Mouse (Mus musculus) cerebellum, adult 2 months (tissue): ENCODE measurements at regions not wholly inside any gene's neighbourhood (a gene's known extent, or its start where the extent isn't known, plus 50 kb on each side); places are given as distances from the start of the nearest gene placed in this dataset.

Source experiments
- DNase-seq, 2 experiments: peaks; one replicate each; pipeline ENCODE4 v3.0.0; 2021
- H3K27ac ChIP-seq: fragments of 200-500 bp; 2 replicates; pipeline ENCODE4 v1.5.1; 2012; ENCODE audit warnings: low read length, control low read depth, inconsistent platforms; ENCODE audit not compliant: insufficient read depth
- H3K27me3 ChIP-seq: fragments of 200-500 bp; 2 replicates; pipeline ENCODE4 v1.6.1; 2012; ENCODE audit warnings: inconsistent platforms, mild to moderate bottlenecking, low read length, moderate library complexity; ENCODE audit not compliant: control insufficient read depth, insufficient read depth
- H3K4me1 ChIP-seq: fragments of 200-500 bp; 2 replicates; pipeline ENCODE4 v1.6.1; 2011; ENCODE audit warnings: low read length; ENCODE audit not compliant: control insufficient read depth, insufficient read depth
- H3K4me3 ChIP-seq: fragments of 200-500 bp; replicated peaks from 2 replicates; pipeline ENCODE3; 2011; ENCODE audit warnings: mild to moderate bottlenecking, low read depth, low read length, control low read depth; ENCODE audit not compliant: insufficient read depth
- CTCF ChIP-seq: fragments of 200-500 bp; IDR thresholded peaks from 2 replicates; pipeline ENCODE4 v1.5.1; 2011; ENCODE audit warnings: low read depth, mild to moderate bottlenecking, control low read depth, low read length, moderate library complexity, borderline replicate concordance; ENCODE audit not compliant: insufficient read depth
- POLR2A ChIP-seq: fragments of 200-500 bp; IDR thresholded peaks from 2 replicates; pipeline ENCODE4 v1.6.1; 2011; ENCODE audit warnings: low read length, control low read depth, borderline replicate concordance; ENCODE audit not compliant: insufficient read depth
- WGBS: fragments of 180-500 bp; shearing (Covaris S2); methylation state at CpG from one replicate; pipeline ENCODE4 v1.1.7; 2018; 5-methylcytosine and 5-hydroxymethylcytosine counted together

- TF ChIP-seq CTCF (no peak), POLR2A (no peak)
- H3K27ac ChIP-seq = no peak overlapping the region
- WGBS = 91% methylated on average over 2 of the region's 2 CpGs
- H3K27me3 ChIP-seq = no peaks in the 10 kb centered on the region
- no peak overlapping the region for H3K4me3 ChIP-seq
- H3K4me1 ChIP-seq = peaks cover 3% of the 10 kb centered on the region; the same call in 1 of the 2 replicates
- no peak for DNase-seq
These were observed 139.1 kb downstream of the Tomm20 start for GRCm38 (mm10) chr8:126806591-126806990.

GRCm38 (mm10) chr8:126806181-126806560, 139.5 kb downstream of the Tomm20 start:
- H3K27me3 ChIP-seq = no peaks in the 10 kb centered on the region
- no peak overlapping the region for H3K4me3 ChIP-seq
- H3K27ac ChIP-seq = no peak overlapping the region
- H3K4me1 ChIP-seq = peaks cover 3% of the 10 kb centered on the region; the same call in 1 of the 2 replicates
- no peak for TF ChIP-seq CTCF
- no peak for TF ChIP-seq POLR2A
- 78% methylated on average over 3 of the region's 3 CpGs for WGBS
- no peak for DNase-seq

GRCm38 (mm10) chr8:126805365-126806180, 140.1 kb downstream of the Tomm20 start:
- no peak overlapping the region; the same call in 1 of the 2 replicates for H3K27ac ChIP-seq
- 78% methylated on average over 13 of the region's 13 CpGs for WGBS
- H3K27me3 ChIP-seq = no peaks in the 10 kb centered on the region
- no peak for TF ChIP-seq CTCF
- no peak for TF ChIP-seq POLR2A
- peak in 1 of 2 experiments; percentile 20 for DNase-seq
- no peak overlapping the region for H3K4me3 ChIP-seq
- peaks cover 3% of the 10 kb centered on the region; the same call in 1 of the 2 replicates for H3K4me1 ChIP-seq

- no peak overlapping the region for H3K27ac ChIP-seq
These were observed 141.5 kb downstream of the Tomm20 start for GRCm38 (mm10) chr8:126804115-126804514.

DNA sequence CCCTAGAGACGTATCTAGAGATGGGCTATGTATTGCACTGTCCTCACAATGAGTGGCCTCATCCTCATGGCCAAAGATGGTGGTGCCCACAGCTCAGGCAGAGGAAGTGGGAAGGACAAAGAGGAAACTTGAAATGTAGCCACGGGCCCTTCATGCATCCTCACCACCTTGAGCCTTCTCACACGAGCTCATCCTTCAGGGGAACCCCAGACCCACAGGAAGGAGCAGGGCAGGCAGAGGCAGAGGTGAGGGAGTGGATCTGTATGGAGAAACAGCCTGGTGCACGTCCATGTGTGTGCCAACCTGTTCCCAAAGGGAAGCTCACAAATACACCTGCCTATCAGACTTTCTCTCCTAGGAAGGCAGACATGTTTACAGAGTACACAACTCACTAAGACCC, 143.0 kb downstream of the Tomm20 start:
- Histone ChIP-seq H3K4me3 (no peak overlapping the region), H3K4me1 (no peaks in the 10 kb centered on the region), H3K27me3 (no peaks in the 10 kb centered on the region), H3K27ac (no peak overlapping the region)
- no peak for TF ChIP-seq POLR2A
- 74% methylated on average over 4 of the region's 4 CpGs for WGBS
- no peak for DNase-seq

More at GRCm38 (mm10) chr8:126804115-126804514, 141.5 kb downstream of the Tomm20 start:
- no peak for TF ChIP-seq POLR2A
- TF ChIP-seq CTCF = no peak
- WGBS = 93% methylated on average over 7 of the region's 7 CpGs
- Histone ChIP-seq H3K4me3 (no peak overlapping the region), H3K27me3 (no peaks in the 10 kb centered on the region), H3K4me1 (no peaks in the 10 kb centered on the region)
- DNase-seq = no peak

GRCm38 (mm10) chr8:126800976-126801375, 144.7 kb downstream of the Tomm20 start:
- no peaks in the 10 kb centered on the region for H3K27me3 ChIP-seq
- 82% methylated on average over 6 of the region's 6 CpGs for WGBS
- DNase-seq = no peak
- no peaks in the 10 kb centered on the region for H3K4me1 ChIP-seq
- TF ChIP-seq CTCF (no peak), POLR2A (no peak)
- no peak overlapping the region for H3K4me3 ChIP-seq
- no peak overlapping the region for H3K27ac ChIP-seq

- 56% methylated on average over 9 of the region's 9 CpGs for WGBS
- no peak for DNase-seq
These were observed 147.9 kb downstream of the Tomm20 start for GRCm38 (mm10) chr8:126797571-126798334.

More at GRCm38 (mm10) chr8:126797571-126798334, 147.9 kb downstream of the Tomm20 start:
- H3K27ac ChIP-seq = no peak overlapping the region
- no peaks in the 10 kb centered on the region for H3K27me3 ChIP-seq
- no peaks in the 10 kb centered on the region for H3K4me1 ChIP-seq
- TF ChIP-seq POLR2A (no peak), CTCF (no peak)
- no peak overlapping the region for H3K4me3 ChIP-seq
